Mouse (Mus musculus) gastrocnemius, adult 18-20 months (tissue): ENCODE results near the gene Ehd4. TPM values are rescaled to one million over a fixed set of nuclear protein-coding genes. Genes with fewer than 3 reads are reported as not detected.

ENCODE experiments used
- DNase-seq: peaks from one replicate; pipeline ENCODE4 v3.0.0; 2021; ENCODE audit warnings: low spot score
- total RNA-seq, 2 experiments: library from RNA; stranded (reverse); gene quantifications; 2 replicates each; pipeline ENCODE4 v1.2.3; 2021

Gene Ehd4
- total RNA-seq, 2 experiments from 2014 or later = 27.1 to 31.2 TPM

GRCm38 (mm10) chr2:120111172-120111571 lies 43.2 kb downstream of the Ehd4 start:
- no peak for DNase-seq

- no peak for DNase-seq
Measured at GRCm38 (mm10) chr2:120108077-120108476, 46.3 kb downstream of the Ehd4 start.

- no peak for DNase-seq
Measured at GRCm38 (mm10) chr2:120107446-120107845, 47.0 kb downstream of the Ehd4 start.

- no peak for DNase-seq
Measured at GRCm38 (mm10) chr2:120106397-120106973, 47.9 kb downstream of the Ehd4 start.

GRCm38 (mm10) chr2:120105861-120106260 lies 48.5 kb downstream of the Ehd4 start:
- DNase-seq = no peak

- peak; percentile 80 for DNase-seq
Measured at GRCm38 (mm10) chr2:120102881-120103280, 51.5 kb downstream of the Ehd4 start.

- no peak for DNase-seq
Measured at GRCm38 (mm10) chr2:120102450-120102849, 52.0 kb downstream of the Ehd4 start.

GRCm38 (mm10) chr2:120101961-120102360 lies 52.4 kb downstream of the Ehd4 start:
- DNase-seq = no peak

- peak; percentile 39 for DNase-seq
Measured at GRCm38 (mm10) chr2:120099886-120100285, 54.5 kb downstream of the Ehd4 start.

- no peak for DNase-seq
Measured at GRCm38 (mm10) chr2:120099263-120099662, 55.1 kb downstream of the Ehd4 start.

GRCm38 (mm10) chr2:120098781-120099202 lies 55.6 kb downstream of the Ehd4 start:
- peak; percentile 27 for DNase-seq

- no peak for DNase-seq
Measured at GRCm38 (mm10) chr2:120097868-120098267, 56.5 kb downstream of the Ehd4 start.

GRCm38 (mm10) chr2:120096711-120097110 lies 57.7 kb downstream of the Ehd4 start:
- DNase-seq = no peak

- no peak for DNase-seq
Measured at GRCm38 (mm10) chr2:120096191-120096590, 58.2 kb downstream of the Ehd4 start.

- no peak for DNase-seq
Measured at GRCm38 (mm10) chr2:120095171-120095570, 59.2 kb downstream of the Ehd4 start.

GRCm38 (mm10) chr2:120093671-120094430 lies 60.6 kb downstream of the Ehd4 start:
- peak; percentile 61 for DNase-seq

- DNase-seq = no peak
Measured at GRCm38 (mm10) chr2:120090979-120091378, 63.4 kb downstream of the Ehd4 start.

- DNase-seq = no peak
Measured at GRCm38 (mm10) chr2:120087897-120088296, 66.5 kb downstream of the Ehd4 start.

GRCm38 (mm10) chr2:120087391-120087790 lies 67.0 kb downstream of the Ehd4 start:
- DNase-seq = no peak

- no peak for DNase-seq
Measured at GRCm38 (mm10) chr2:120086038-120086437, 68.4 kb downstream of the Ehd4 start.

- peak; percentile 59 for DNase-seq
Measured at GRCm38 (mm10) chr2:120084593-120085361, 69.6 kb downstream of the Ehd4 start.

- DNase-seq = no peak
Measured at GRCm38 (mm10) chr2:120082416-120082815, 72.0 kb downstream of the Ehd4 start.
